Mouse (Mus musculus): ENCODE data around the gene Olfml1. TPM values are rescaled to one million over a fixed set of nuclear protein-coding genes. Genes with fewer than 3 reads are reported as not detected.

Gene Olfml1
- polyA plus RNA-seq, 1 experiment, result 2.3 TPM

DNA sequence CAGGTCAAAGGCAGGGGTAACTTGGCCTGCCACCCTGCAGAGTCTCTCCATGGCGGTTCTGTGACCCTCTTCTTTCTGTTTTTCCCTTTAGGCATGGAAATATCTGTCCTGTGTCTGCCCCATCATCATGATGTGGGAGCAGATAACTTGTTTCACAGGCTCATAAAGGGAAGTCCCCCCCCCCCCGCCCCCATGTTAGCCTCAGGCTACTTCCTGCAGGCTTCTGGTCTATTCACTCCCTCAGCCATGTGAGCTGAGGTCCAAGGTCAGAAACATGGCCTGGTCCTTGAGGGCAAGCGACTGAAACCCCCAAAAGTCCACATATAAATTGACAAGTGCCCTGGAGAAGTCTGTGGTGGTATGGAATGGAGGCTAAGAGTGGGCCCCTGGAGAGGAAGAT is 52.9 kb downstream of the Olfml1 start:
- no peak for TF ChIP-seq POLR2A (IDR thresholded peaks at IDR 0.05; ENCODE audit: borderline replicate concordance, extremely low read depth, insufficient read depth, insufficient read length, poor library complexity, severe bottlenecking)
- TF ChIP-seq CTCF (IDR thresholded peaks at IDR 0.05; ENCODE audit: borderline replicate concordance, extremely low read depth, insufficient read depth, insufficient read length), result no peak
- no peak for DNase-seq (ENCODE audit: low read depth)

DNA sequence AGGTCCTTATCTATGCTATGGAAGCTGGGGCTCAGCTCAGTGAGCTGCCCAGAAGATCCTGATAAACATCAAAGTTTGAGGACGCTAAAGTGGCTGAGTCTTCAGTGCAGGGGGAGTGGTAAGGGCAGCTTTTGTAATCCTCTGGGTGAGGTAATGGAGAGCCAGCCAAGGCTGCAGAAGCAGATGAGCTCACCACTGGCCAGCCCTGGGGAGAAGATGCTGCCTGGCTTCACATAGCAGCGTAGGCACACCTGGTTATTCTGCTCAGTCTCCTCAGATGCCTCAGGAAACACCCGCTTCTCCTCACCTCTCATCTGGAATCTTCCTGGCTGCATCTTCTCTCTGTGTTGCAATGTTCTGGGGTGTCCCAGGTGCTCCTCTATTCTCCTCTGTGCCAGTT is 57.2 kb downstream of the Olfml1 start:
- TF ChIP-seq CTCF (IDR thresholded peaks at IDR 0.05; ENCODE audit: borderline replicate concordance, extremely low read depth, insufficient read depth, insufficient read length), result no peak
- TF ChIP-seq POLR2A (IDR thresholded peaks at IDR 0.05; ENCODE audit: borderline replicate concordance, extremely low read depth, insufficient read depth, insufficient read length, poor library complexity, severe bottlenecking), result no peak

GRCm38 (mm10) chr7:107625061-107625460 is 57.8 kb downstream of the Olfml1 start, which contains the start of gene 5330417H12Rik:
5330417H12Rik (minus strand) TSS chr7:107625161.
- no peak for DNase-seq (ENCODE audit: low read depth)
- TF ChIP-seq POLR2A (IDR thresholded peaks at IDR 0.05; ENCODE audit: borderline replicate concordance, extremely low read depth, insufficient read depth, insufficient read length, poor library complexity, severe bottlenecking), result no peak
- no peak for TF ChIP-seq CTCF (IDR thresholded peaks at IDR 0.05; ENCODE audit: borderline replicate concordance, extremely low read depth, insufficient read depth, insufficient read length)

More for the DNA sequence above, 57.2 kb downstream of the Olfml1 start:
- no peak for DNase-seq (ENCODE audit: low read depth)

- DNase-seq (ENCODE audit: low read depth), result no peak
- TF ChIP-seq POLR2A (IDR thresholded peaks at IDR 0.05; ENCODE audit: borderline replicate concordance, extremely low read depth, insufficient read depth, insufficient read length, poor library complexity, severe bottlenecking), result no peak
- TF ChIP-seq CTCF (IDR thresholded peaks at IDR 0.05; ENCODE audit: borderline replicate concordance, extremely low read depth, insufficient read depth, insufficient read length), result no peak
These were observed 58.5 kb downstream of the Olfml1 start for GRCm38 (mm10) chr7:107625781-107626180.

DNA sequence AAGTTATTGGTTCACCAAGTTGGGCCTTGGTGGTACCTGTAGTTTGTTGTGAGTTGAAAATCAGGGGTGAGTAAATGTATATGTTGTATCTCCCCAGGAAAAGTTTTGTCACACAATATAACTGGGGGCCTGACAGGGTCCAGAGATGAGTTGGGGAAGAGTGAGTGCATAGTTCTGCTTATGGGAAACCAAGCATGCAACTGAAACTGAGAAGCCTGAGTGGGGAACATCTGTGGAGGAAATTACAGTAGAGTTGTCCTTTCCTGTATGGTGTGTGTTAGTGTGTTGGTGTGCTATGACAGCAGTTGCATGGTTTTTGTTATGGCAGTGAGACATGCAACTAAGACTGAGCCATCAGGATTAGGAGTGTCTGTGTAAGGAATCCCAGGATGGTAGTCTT is 61.1 kb downstream of the Olfml1 start:
- TF ChIP-seq POLR2A (IDR thresholded peaks at IDR 0.05; ENCODE audit: borderline replicate concordance, extremely low read depth, insufficient read depth, insufficient read length, poor library complexity, severe bottlenecking), result no peak
- TF ChIP-seq CTCF (IDR thresholded peaks at IDR 0.05; ENCODE audit: borderline replicate concordance, extremely low read depth, insufficient read depth, insufficient read length), result no peak
- no peak for DNase-seq (ENCODE audit: low read depth)

DNA sequence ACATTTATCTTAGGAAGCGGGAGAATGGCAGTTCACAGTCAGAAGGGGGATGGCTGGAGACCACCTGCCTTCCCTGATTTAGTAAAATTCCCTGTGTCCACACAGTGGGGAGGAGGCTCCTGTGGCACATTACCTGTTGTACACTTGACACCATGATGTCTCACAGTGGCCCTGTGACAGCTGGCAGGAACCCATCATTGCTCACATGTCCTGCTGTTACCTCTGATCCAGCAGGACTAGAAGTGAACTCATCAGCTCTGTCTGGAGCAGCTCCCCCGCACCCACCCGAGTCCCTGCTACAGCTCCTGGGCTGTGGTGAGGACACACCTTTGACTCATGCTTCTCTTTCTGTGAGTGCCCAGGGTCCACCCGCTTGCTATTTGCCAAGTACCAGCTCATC is 66.0 kb downstream of the Olfml1 start:
- TF ChIP-seq CTCF (IDR thresholded peaks at IDR 0.05; ENCODE audit: borderline replicate concordance, extremely low read depth, insufficient read depth, insufficient read length), result no peak
- TF ChIP-seq POLR2A (IDR thresholded peaks at IDR 0.05; ENCODE audit: borderline replicate concordance, extremely low read depth, insufficient read depth, insufficient read length, poor library complexity, severe bottlenecking), result no peak
- DNase-seq (ENCODE audit: low read depth), result no peak

GRCm38 (mm10) chr7:107637398-107637797 is 70.2 kb downstream of the Olfml1 start:
- peak; percentile 14 for DNase-seq (ENCODE audit: low read depth)
- TF ChIP-seq CTCF (IDR thresholded peaks at IDR 0.05; ENCODE audit: borderline replicate concordance, extremely low read depth, insufficient read depth, insufficient read length) (no peak), POLR2A (IDR thresholded peaks at IDR 0.05; ENCODE audit: borderline replicate concordance, extremely low read depth, insufficient read depth, insufficient read length, poor library complexity, severe bottlenecking) (no peak)

- TF ChIP-seq POLR2A (IDR thresholded peaks at IDR 0.05; ENCODE audit: borderline replicate concordance, extremely low read depth, insufficient read depth, insufficient read length, poor library complexity, severe bottlenecking) (no peak), CTCF (IDR thresholded peaks at IDR 0.05; ENCODE audit: borderline replicate concordance, extremely low read depth, insufficient read depth, insufficient read length) (no peak)
- no peak for DNase-seq (ENCODE audit: low read depth)
These were observed 70.8 kb downstream of the Olfml1 start for GRCm38 (mm10) chr7:107638026-107638425.

Other genes starting within 250 kb of the Olfml1 start
- gene Syt9, start 196.7 kb upstream of the Olfml1 start, polyA plus RNA-seq (2012; rRNA removed), result 9.1 and 12.3 TPM in 2 replicates
- gene Ppfibp2, start 27.8 kb downstream of the Olfml1 start, polyA plus RNA-seq (2012; rRNA removed), result 2.2 and 3.4 TPM in 2 replicates
- gene 5330417H12Rik, start 57.7 kb downstream of the Olfml1 start, polyA plus RNA-seq (2012; rRNA removed), result not detected in 2 replicates
- gene Cyb5r2, start 190.6 kb downstream of the Olfml1 start, polyA plus RNA-seq (2012; rRNA removed), result 0.11 and 0.14 TPM in 2 replicates
- 0.04 TPM in 1 of 2 replicates, not detected in the other for gene Ovch2, start 233.8 kb downstream of the Olfml1 start, polyA plus RNA-seq (2012; rRNA removed)
- gene Olfr467, start 244.8 kb downstream of the Olfml1 start, polyA plus RNA-seq (2012; rRNA removed), result not detected in 2 replicates